Mouse (Mus musculus) limb, embryonic 14.5 days (tissue): ENCODE measurements at regions not wholly inside any gene's neighbourhood (a gene's known extent, or its start where the extent isn't known, plus 50 kb on each side); places are given as distances from the start of the nearest gene placed in this dataset.

Experiments used
- ATAC-seq: fragments of 200-750 bp; cut with Nextera tagmentation; 2 replicates; pipeline ENCODE4 v1.8.0; 2017; ENCODE audit warnings: low read depth, moderate number of reproducible peaks, moderate TSS enrichment; ENCODE audit not compliant: low FRiP score
- DNase-seq: peaks from one replicate; pipeline ENCODE4 v3.0.0-alpha.2; 2015; ENCODE audit warnings: low spot score
- H3K27ac ChIP-seq: fragments of 300-500 bp; sonication (generic); replicated peaks from 2 replicates; pipeline ENCODE4 v1.5.1; 2014; ENCODE audit warnings: low read depth, mild to moderate bottlenecking, low read length, moderate library complexity, mixed read lengths
- H3K27me3 ChIP-seq: fragments of 300-500 bp; sonication (generic); 2 replicates; pipeline ENCODE4 v1.6.1; 2014; ENCODE audit warnings: low read length, mixed read lengths; ENCODE audit not compliant: control insufficient read depth, insufficient read depth
- H3K36me3 ChIP-seq: fragments of 300-500 bp; sonication (generic); 2 replicates; pipeline ENCODE4 v1.6.1; 2014; ENCODE audit warnings: mild to moderate bottlenecking, low read length, moderate library complexity, mixed read lengths; ENCODE audit not compliant: control insufficient read depth, insufficient read depth
- H3K4me1 ChIP-seq: fragments of 300-500 bp; sonication (generic); 2 replicates; pipeline ENCODE4 v1.6.1; 2014; ENCODE audit warnings: antibody characterized with exemption, low read length, mixed read lengths; ENCODE audit not compliant: control insufficient read depth, insufficient read depth
- H3K4me2 ChIP-seq: fragments of 300-500 bp; sonication (generic); replicated peaks from 2 replicates; pipeline ENCODE4 v1.6.1; 2014; ENCODE audit warnings: low read depth, mild to moderate bottlenecking, low read length, moderate library complexity; ENCODE audit not compliant: severe bottlenecking
- H3K4me3 ChIP-seq: fragments of 300-500 bp; sonication (generic); replicated peaks from 2 replicates; pipeline ENCODE4 v1.5.1; 2014; ENCODE audit warnings: low read length
- H3K9ac ChIP-seq: fragments of 300-500 bp; sonication (generic); 2 replicates; pipeline ENCODE4 v1.6.1; 2014; ENCODE audit warnings: mild to moderate bottlenecking, low read depth, low read length, moderate library complexity; ENCODE audit not compliant: severe bottlenecking
- H3K9me3 ChIP-seq: fragments of 300-500 bp; sonication (generic); 2 replicates; pipeline ENCODE4 v1.6.1; 2016; ENCODE audit warnings: low read length; ENCODE audit not compliant: control insufficient read depth
- POLR2A ChIP-seq: fragments of 200-500 bp; IDR thresholded peaks from 2 replicates; pipeline ENCODE4 v1.8.0; 2012; ENCODE audit warnings: inconsistent platforms, mild to moderate bottlenecking, moderate library complexity, borderline replicate concordance; ENCODE audit not compliant: insufficient read depth, insufficient read length; ENCODE audit errors: extremely low read depth
- WGBS: fragments of 180-500 bp; shearing (Covaris S2); extraction: QIAGEN DNeasy Blood & Tissue Kit; methylation state at CpG from one replicate; pipeline ENCODE4 v1.1.7; 2014; 5-methylcytosine and 5-hydroxymethylcytosine counted together

- Histone ChIP-seq H3K27ac (no peak overlapping the region), H3K4me1 (no peaks in the 10 kb centered on the region), H3K9me3 (peaks cover 3% of the 10 kb centered on the region; the same call in 1 of the 2 replicates), H3K9ac (no peak overlapping the region), H3K4me2 (no peak overlapping the region), H3K36me3 (no peaks in the 10 kb centered on the region), H3K4me3 (no peak overlapping the region), H3K27me3 (no peaks in the 10 kb centered on the region)
- ATAC-seq, result no peak
- DNase-seq, result no peak
- no peak for TF ChIP-seq POLR2A
These were observed 218.5 kb upstream of the Mpdz start for GRCm38 (mm10) chr4:81661096-81661495.

DNA sequence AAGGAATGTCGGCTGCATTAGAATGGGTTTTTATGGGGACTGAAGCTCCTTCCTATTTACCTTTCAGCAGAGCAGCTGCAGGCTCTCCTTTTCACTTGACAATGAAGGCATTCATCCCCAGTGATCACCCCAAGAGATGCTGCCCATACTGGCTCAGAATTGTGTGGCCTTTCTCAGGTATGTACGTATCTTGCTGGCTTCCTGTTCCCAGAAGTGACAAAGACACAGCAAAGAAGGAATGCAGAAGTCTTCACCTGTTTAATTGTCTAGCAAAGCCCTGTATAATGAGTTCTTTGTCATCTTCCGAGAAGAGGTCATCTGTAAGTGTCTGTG, 185.8 kb upstream of the Mpdz start:
- no peak overlapping the region for H3K4me3 ChIP-seq
- DNase-seq (no peak), ATAC-seq (no peak)
- H3K27me3 ChIP-seq, result no peaks in the 10 kb centered on the region
- 0 out of 2 replicates have a peak, but pooled peaks cover 3% of the 10 kb centered on the region for H3K4me1 ChIP-seq
- H3K9ac ChIP-seq, result no peak overlapping the region
- H3K36me3 ChIP-seq, result no peaks in the 10 kb centered on the region
- no peak overlapping the region for H3K4me2 ChIP-seq
- 61% methylated on average over 3 of the region's 3 CpGs for WGBS
- no peaks in the 10 kb centered on the region for H3K9me3 ChIP-seq
- TF ChIP-seq POLR2A, result no peak
- no peak overlapping the region for H3K27ac ChIP-seq

DNA sequence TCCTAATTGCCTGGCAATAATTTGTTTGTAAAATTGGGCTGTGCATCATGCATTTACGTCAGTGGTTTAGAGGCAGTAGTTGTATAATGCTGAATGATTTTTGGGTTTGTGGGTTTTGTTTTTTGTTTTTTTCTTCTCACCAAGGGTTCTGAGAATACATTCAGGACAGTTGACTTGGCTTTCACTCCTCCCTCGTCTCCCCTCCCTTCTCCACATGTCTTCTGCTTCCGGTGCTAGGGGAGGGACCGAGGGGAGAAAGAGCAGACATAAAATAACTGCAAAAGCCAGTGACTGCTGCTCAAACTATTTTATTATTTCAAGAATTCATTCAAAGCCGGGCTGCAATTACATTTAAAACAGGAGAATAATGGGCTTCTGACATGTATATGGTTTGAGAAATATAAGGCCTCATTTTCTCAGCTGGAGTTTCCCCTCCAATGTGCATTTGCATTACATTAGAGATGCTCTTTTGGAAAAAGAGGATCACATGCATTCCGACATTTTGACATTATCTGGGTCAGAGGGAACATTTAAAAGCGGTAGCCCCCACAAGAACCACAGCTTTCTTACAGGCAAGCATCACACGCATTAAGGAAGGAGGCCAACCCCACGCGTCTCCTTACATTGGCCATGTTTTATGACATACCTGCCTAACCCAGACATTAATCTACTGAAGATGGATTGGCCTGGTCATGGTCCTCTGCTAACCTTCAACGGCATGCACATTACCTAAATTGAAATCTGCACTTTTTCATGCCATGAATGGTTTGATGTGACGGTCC, 185.3 kb upstream of the Mpdz start:
- no peak for TF ChIP-seq POLR2A
- Histone ChIP-seq H3K9ac (no peak overlapping the region), H3K9me3 (no peaks in the 10 kb centered on the region), H3K27ac (no peak overlapping the region), H3K36me3 (no peaks in the 10 kb centered on the region), H3K4me3 (no peak overlapping the region), H3K27me3 (no peaks in the 10 kb centered on the region), H3K4me1 (0 out of 2 replicates have a peak, but pooled peaks cover 3% of the 10 kb centered on the region), H3K4me2 (no peak overlapping the region)
- no peak for DNase-seq
- WGBS, result 53% methylated on average over 12 of the region's 12 CpGs
- no peak for ATAC-seq

DNA sequence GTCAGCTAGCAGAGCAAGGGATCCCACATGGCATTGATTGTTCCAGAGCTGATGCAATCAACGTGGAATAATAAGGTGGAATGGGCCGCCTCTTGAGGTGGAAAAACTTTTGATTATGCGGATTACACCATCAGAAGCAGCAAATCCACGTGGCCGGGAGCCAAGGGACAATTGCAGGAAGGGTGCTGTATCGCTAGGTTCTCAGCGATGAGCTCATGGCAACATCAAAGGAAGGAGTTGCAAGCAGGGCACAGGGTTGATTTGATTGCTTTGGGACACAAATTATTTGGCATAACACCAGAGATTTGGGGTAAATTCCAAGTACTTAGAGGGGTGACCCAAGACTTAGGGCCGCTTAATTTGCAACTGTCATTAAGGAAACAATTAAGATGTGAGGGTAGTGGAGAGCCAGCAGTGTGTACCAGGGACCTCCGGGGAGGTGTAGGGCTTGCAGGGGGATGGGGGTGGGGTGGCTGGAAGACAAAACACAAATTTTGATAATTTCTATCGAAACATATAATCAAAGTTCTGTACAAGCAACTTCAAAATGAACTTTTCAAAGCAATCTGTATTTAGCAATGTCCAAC, 182.8 kb upstream of the Mpdz start:
- ATAC-seq, result no peak
- Histone ChIP-seq H3K9ac (no peak overlapping the region), H3K4me3 (no peak overlapping the region), H3K4me2 (no peak overlapping the region), H3K9me3 (no peaks in the 10 kb centered on the region), H3K36me3 (no peaks in the 10 kb centered on the region), H3K4me1 (0 out of 2 replicates have a peak, but pooled peaks cover 5% of the 10 kb centered on the region), H3K27me3 (no peaks in the 10 kb centered on the region), H3K27ac (no peak overlapping the region)
- DNase-seq, result no peak
- no peak for TF ChIP-seq POLR2A
- WGBS, result 35% methylated on average over 10 of the region's 10 CpGs

GRCm38 (mm10) chr4:81624111-81624510, 181.5 kb upstream of the Mpdz start:
- no peaks in the 10 kb centered on the region for H3K36me3 ChIP-seq
- no peaks in the 10 kb centered on the region for H3K9me3 ChIP-seq
- 81% methylated on average over 4 of the region's 4 CpGs for WGBS
- no peak overlapping the region for H3K4me3 ChIP-seq
- no peak for DNase-seq
- H3K4me1 ChIP-seq, result 0 out of 2 replicates have a peak, but pooled peaks cover 5% of the 10 kb centered on the region
- no peak for TF ChIP-seq POLR2A
- no peak overlapping the region for H3K4me2 ChIP-seq
- H3K27ac ChIP-seq, result no peak overlapping the region
- ATAC-seq, result no peak
- H3K9ac ChIP-seq, result no peak overlapping the region
- H3K27me3 ChIP-seq, result no peaks in the 10 kb centered on the region
